36 mouse cellular contexts compared by ENCODE assay signal in genomic region chr11:7169645-7170044, GRCm38 (mm10). TPM values are rescaled to one million over a fixed set of nuclear protein-coding genes. Genes with fewer than 3 reads are reported as not detected.
DNase-seq lines count a peak whose midpoint lies in the region; ATAC-seq lines count a peak whose summit lies in the region.
"Had no signal": no experiment of that assay in that cellular context is flagged by ENCODE, and none has a peak within 500 bp of the region (broad histone marks: within the 10 kb centered on the region; RNA-seq: fewer than 3 reads in every experiment).

No protein-coding gene starts in this region.

- peak; percentile 41; the same call in 1 of the 2 replicates for ATAC-seq in kidney, embryonic 15.5 days (replicated peaks; ENCODE audit: low FRiP score)
- ATAC-seq in kidney, embryonic 14.5 days (ENCODE audit: low FRiP score, low TSS enrichment): no peak
- ATAC-seq: CD4-positive, CD25-positive, alpha-beta regulatory T cell, adult 4 months; forebrain, embryonic 13.5 days had no signal

- H3K27me3 ChIP-seq in kidney, embryonic 15.5 days: no peaks in the 10 kb centered on the region
- H3K27me3 ChIP-seq in kidney, embryonic 14.5 days (ENCODE audit: control insufficient read depth, insufficient read depth, low read length): no peaks in the 10 kb centered on the region
- H3K27me3 ChIP-seq: forebrain, embryonic 13.5 days; hindbrain, embryonic 12.5 days; liver, embryonic 15.5 days; lung, embryonic 15.5 days; neural tube, embryonic 12.5 days had no signal

- no peak overlapping the region for H3K4me2 ChIP-seq in kidney, embryonic 15.5 days
- no peak overlapping the region for H3K4me2 ChIP-seq in kidney, embryonic 14.5 days (replicated peaks; ENCODE audit: low read depth, low read length)
- H3K4me2 ChIP-seq: forebrain, embryonic 13.5 days; hindbrain, embryonic 12.5 days; liver, embryonic 15.5 days; lung, embryonic 15.5 days; neural tube, embryonic 12.5 days had no signal

- no peaks in the 10 kb centered on the region for H3K4me1 ChIP-seq in kidney, embryonic 15.5 days
- H3K4me1 ChIP-seq in kidney, embryonic 14.5 days (ENCODE audit: control insufficient read depth, insufficient read depth, low read length): no peaks in the 10 kb centered on the region
- H3K4me1 ChIP-seq: forebrain, embryonic 13.5 days; hindbrain, embryonic 12.5 days; liver, embryonic 15.5 days; midbrain, embryonic 10.5 days; neural tube, embryonic 12.5 days had no signal

- 79% methylated on average over 1 of the region's 1 CpGs for WGBS in kidney, embryonic 15.5 days
- WGBS in kidney, embryonic 14.5 days: 90% methylated on average over 1 of the region's 1 CpGs

- H3K27ac ChIP-seq in kidney, embryonic 15.5 days: no peak overlapping the region
- no peak overlapping the region for H3K27ac ChIP-seq in kidney, embryonic 14.5 days (ENCODE audit: low read depth, low read length)
- H3K27ac ChIP-seq: forebrain, embryonic 13.5 days; hindbrain, embryonic 12.5 days; liver, embryonic 15.5 days; lung, embryonic 15.5 days; midbrain, embryonic 10.5 days; neural tube, embryonic 12.5 days had no signal

- H3K36me3 ChIP-seq in kidney, embryonic 15.5 days: no peaks in the 10 kb centered on the region
- H3K36me3 ChIP-seq in kidney, embryonic 14.5 days (ENCODE audit: control insufficient read depth, insufficient read depth, low read length): no peaks in the 10 kb centered on the region
- H3K36me3 ChIP-seq: hindbrain, embryonic 12.5 days; liver, embryonic 15.5 days; lung, embryonic 15.5 days had no signal

- no peak overlapping the region for H3K9ac ChIP-seq in kidney, embryonic 15.5 days
- H3K9ac ChIP-seq in kidney, embryonic 14.5 days (ENCODE audit: low read depth, low read length): no peak overlapping the region
- H3K9ac ChIP-seq: forebrain, embryonic 13.5 days; hindbrain, embryonic 12.5 days; liver, embryonic 15.5 days; lung, embryonic 15.5 days; neural tube, embryonic 12.5 days had no signal

- H3K4me3 ChIP-seq in kidney, embryonic 15.5 days (replicated peaks): no peak overlapping the region
- H3K4me3 ChIP-seq in kidney, embryonic 14.5 days (ENCODE audit: low read length): no peak overlapping the region
- H3K4me3 ChIP-seq: forebrain, embryonic 13.5 days; hindbrain, embryonic 12.5 days; liver, embryonic 15.5 days; lung, embryonic 15.5 days; midbrain, embryonic 10.5 days; myocyte; neural tube, embryonic 12.5 days had no signal

- peak; percentile 72 for DNase-seq in cerebellum, adult 11-12 months
- DNase-seq in cerebellum, adult 11 months: no peak
- peak; percentile 40 for DNase-seq in brain, adult 2 months (ENCODE audit: low read depth, low spot score)
- DNase-seq in cerebellum, postnatal 25 days: peak; percentile 59 to 70
- DNase-seq in layer of hippocampus, adult 8-10 months (ENCODE audit: low spot score in 2 of 2): no peak
- DNase-seq: adrenal gland, postnatal 36 days; gastrocnemius, postnatal 10 days; kidney, adult 2 months; kidney, postnatal 14 days; liver; right cerebral cortex, adult 18-20 months; spleen, adult 18-20 months; thymus, postnatal 14 days had no signal

- no peaks in the 10 kb centered on the region for H3K9me3 ChIP-seq in kidney, embryonic 15.5 days (replicated peaks)
- no peaks in the 10 kb centered on the region for H3K9me3 ChIP-seq in kidney, embryonic 14.5 days (ENCODE audit: control insufficient read depth, low read length)
- H3K9me3 ChIP-seq: forebrain, embryonic 13.5 days; hindbrain, embryonic 12.5 days; liver, embryonic 15.5 days; lung, embryonic 15.5 days; midbrain, embryonic 10.5 days; neural tube, embryonic 12.5 days had no signal

RNA-seq across cellular contexts. Expression of gene Gm11985, which starts 18.7 kb away (rescaled TPM):
- not detected in 2 replicates for polyA plus RNA-seq in kidney, embryonic 15.5 days (2015; fragmentation: Nextera tagmentation; extraction: Ambion mirVana)
- not detected in 2 replicates for polyA plus RNA-seq in kidney, embryonic 14.5 days (2014; fragmentation: Nextera tagmentation; extraction: Ambion mirVana)
- not detected for total RNA-seq in layer of hippocampus, adult 8-10 months (2022)
- total RNA-seq: adrenal gland, postnatal 36 days; gastrocnemius, postnatal 10 days; heart, adult 8-10 months; heart, postnatal 25 days; layer of hippocampus, postnatal 10 days; left cerebral cortex, adult 18-20 months; left cerebral cortex, postnatal 14 days; megakaryocyte progenitor cell, adult 5-6 weeks; midbrain, postnatal 0 days had no signal
- polyA plus RNA-seq: CD4-positive, CD25-positive, alpha-beta regulatory T cell, adult 4 months; embryonic facial prominence, embryonic 11.5 days; forebrain, embryonic 13.5 days; gonadal fat pad, adult 2 months; heart, embryonic 14.5 days; hindbrain, embryonic 12.5 days; kidney, adult 2 months; limb, embryonic 11.5 days; liver, embryonic 15.5 days; lung, embryonic 15.5 days; midbrain, embryonic 10.5 days; midbrain, postnatal 0 days; myocyte; neural tube, embryonic 12.5 days; stomach, embryonic 16.5 days; urinary bladder, adult 2 months had no signal

RNA-seq across cellular contexts. Expression of gene Igfbp1, which starts 27.9 kb away (rescaled TPM):
- 5.6 and 8.3 TPM in 2 replicates for polyA plus RNA-seq in kidney, embryonic 15.5 days (2015; fragmentation: Nextera tagmentation; extraction: Ambion mirVana)
- 2.5 and 3.3 TPM in 2 replicates for polyA plus RNA-seq in kidney, embryonic 14.5 days (2014; fragmentation: Nextera tagmentation; extraction: Ambion mirVana)
- total RNA-seq in layer of hippocampus, adult 8-10 months (2022): not detected
- total RNA-seq: heart, adult 8-10 months; heart, postnatal 25 days; left cerebral cortex, adult 18-20 months; megakaryocyte progenitor cell, adult 5-6 weeks; midbrain, postnatal 0 days had no signal
- polyA plus RNA-seq: CD4-positive, CD25-positive, alpha-beta regulatory T cell, adult 4 months; heart, embryonic 14.5 days; midbrain, postnatal 0 days; myocyte; urinary bladder, adult 2 months had no signal

RNA-seq across cellular contexts. Expression of gene Igfbp3, which starts 44.1 kb away (rescaled TPM):
- 82.7 and 90.6 TPM in 2 replicates for polyA plus RNA-seq in kidney, embryonic 15.5 days (2015; fragmentation: Nextera tagmentation; extraction: Ambion mirVana)
- 45.2 and 70.4 TPM in 2 replicates for polyA plus RNA-seq in kidney, embryonic 14.5 days (2014; fragmentation: Nextera tagmentation; extraction: Ambion mirVana)
- total RNA-seq in layer of hippocampus, adult 8-10 months (2022): 10 to 100 TPM; 10.3 to 14.5 (median 11.6) TPM
- total RNA-seq: megakaryocyte progenitor cell, adult 5-6 weeks had no signal
- polyA plus RNA-seq: CD4-positive, CD25-positive, alpha-beta regulatory T cell, adult 4 months had no signal

Comparison
In these comparisons a context has a peak if more than half of its experiments do, and no peak if none do; other contexts are left out.
1. DNase-seq: peak in cerebellum, adult 11-12 months (single experiment), brain, adult 2 months (single experiment) and cerebellum, postnatal 25 days (2 of 2); none in cerebellum, adult 11 months (single experiment) and layer of hippocampus, adult 8-10 months (0 of 2).